Comparison of ENCODE assay signal across 15 mouse cellular contexts in genomic region chr4:107701679-107702078, GRCm38 (mm10). TPM values are rescaled to one million over a fixed set of nuclear protein-coding genes. Genes with fewer than 3 reads are reported as not detected.
"Had no signal": no experiment of that assay in that cellular context is flagged by ENCODE, and none has a peak within 500 bp of the region (broad histone marks: within the 10 kb centered on the region; RNA-seq: fewer than 3 reads in every experiment).

No protein-coding gene starts in this region.

- H3K4me2 ChIP-seq: liver, embryonic 11.5 days; liver, embryonic 13.5 days; liver, embryonic 15.5 days; lung, embryonic 15.5 days; midbrain, embryonic 12.5 days; neural tube, embryonic 12.5 days; stomach, embryonic 15.5 days had no signal

- ATAC-seq: liver, postnatal 0 days; lung, postnatal 0 days had no signal

- H3K4me3 ChIP-seq: liver, embryonic 13.5 days; liver, embryonic 15.5 days; lung, embryonic 15.5 days; megakaryocyte, embryonic 14.5 days; midbrain, embryonic 12.5 days; neural tube, embryonic 12.5 days; stomach, embryonic 15.5 days had no signal

- H3K36me3 ChIP-seq: liver, embryonic 13.5 days; liver, embryonic 15.5 days; lung, embryonic 15.5 days; midbrain, embryonic 12.5 days; neural tube, embryonic 12.5 days; stomach, embryonic 15.5 days had no signal

- DNase-seq: liver, embryonic 13.5 days; lung, adult 2 months; thymus, adult 18-20 months had no signal

- H3K27me3 ChIP-seq: liver, embryonic 15.5 days; lung, embryonic 15.5 days; midbrain, embryonic 12.5 days; neural tube, embryonic 12.5 days; stomach, embryonic 15.5 days had no signal

- H3K4me1 ChIP-seq: liver, embryonic 13.5 days; liver, embryonic 15.5 days; lung, embryonic 15.5 days; neural tube, embryonic 12.5 days; stomach, embryonic 15.5 days had no signal

- H3K9me3 ChIP-seq: liver, embryonic 13.5 days; liver, embryonic 15.5 days; lung, embryonic 15.5 days; neural tube, embryonic 12.5 days; stomach, embryonic 15.5 days had no signal

- H3K27ac ChIP-seq: liver, embryonic 13.5 days; liver, embryonic 15.5 days; lung, embryonic 15.5 days; macrophage; midbrain, embryonic 12.5 days; neural tube, embryonic 12.5 days; stomach, embryonic 15.5 days; stomach, postnatal 0 days had no signal

- H3K9ac ChIP-seq: liver, embryonic 13.5 days; liver, embryonic 15.5 days; liver, postnatal 0 days; lung, embryonic 15.5 days; midbrain, embryonic 12.5 days; neural tube, embryonic 12.5 days; stomach, embryonic 15.5 days had no signal

RNA-seq across cellular contexts. Expression of gene Dmrtb1, which starts 17.6 kb away (rescaled TPM):
- polyA plus RNA-seq: liver, embryonic 11.5 days; liver, embryonic 13.5 days; liver, embryonic 15.5 days; liver, postnatal 0 days; lung, adult 2 months; lung, embryonic 15.5 days; macrophage; stomach, postnatal 0 days; urinary bladder, adult 2 months had no signal
